Mouse (Mus musculus) megakaryocyte-erythroid progenitor cell, adult 5-6 weeks (primary cell): ENCODE measurements around the gene Abhd16b. TPM values are rescaled to one million over a fixed set of nuclear protein-coding genes. Genes with fewer than 3 reads are reported as not detected.
A peak's percentile ranks its signal among the peaks of the same experiment; 100 is the strongest.
"Not testable (repeated sequence)": the region's sequence is repeated elsewhere in the genome, so short reads cannot be mapped to it uniquely, and the experiment has no call there.

Source experiments
- ATAC-seq: replicated peaks from 2 replicates; pipeline ENCODE4 v1.8.0; 2016; ENCODE audit warnings: mild to moderate bottlenecking, inconsistent platforms; ENCODE audit not compliant: severe bottlenecking, poor library complexity, low FRiP score, low TSS enrichment
- total RNA-seq, 2 experiments: library from RNA; stranded (forward) in 1 of 2; stranded (reverse) in 1 of 2; fragments of 200-1000, 215-1000 nt in 1 of 2; fragments of >200 nt in 1 of 2; fragmentation: Nextera tagmentation in 1 of 2; gene quantifications; 2 replicates each; pipeline ENCODE4 v1.2.3; 2014 to 2017

Abhd16b gene
- total RNA-seq, 2 experiments from 2014 or later, result not detected

DNA sequence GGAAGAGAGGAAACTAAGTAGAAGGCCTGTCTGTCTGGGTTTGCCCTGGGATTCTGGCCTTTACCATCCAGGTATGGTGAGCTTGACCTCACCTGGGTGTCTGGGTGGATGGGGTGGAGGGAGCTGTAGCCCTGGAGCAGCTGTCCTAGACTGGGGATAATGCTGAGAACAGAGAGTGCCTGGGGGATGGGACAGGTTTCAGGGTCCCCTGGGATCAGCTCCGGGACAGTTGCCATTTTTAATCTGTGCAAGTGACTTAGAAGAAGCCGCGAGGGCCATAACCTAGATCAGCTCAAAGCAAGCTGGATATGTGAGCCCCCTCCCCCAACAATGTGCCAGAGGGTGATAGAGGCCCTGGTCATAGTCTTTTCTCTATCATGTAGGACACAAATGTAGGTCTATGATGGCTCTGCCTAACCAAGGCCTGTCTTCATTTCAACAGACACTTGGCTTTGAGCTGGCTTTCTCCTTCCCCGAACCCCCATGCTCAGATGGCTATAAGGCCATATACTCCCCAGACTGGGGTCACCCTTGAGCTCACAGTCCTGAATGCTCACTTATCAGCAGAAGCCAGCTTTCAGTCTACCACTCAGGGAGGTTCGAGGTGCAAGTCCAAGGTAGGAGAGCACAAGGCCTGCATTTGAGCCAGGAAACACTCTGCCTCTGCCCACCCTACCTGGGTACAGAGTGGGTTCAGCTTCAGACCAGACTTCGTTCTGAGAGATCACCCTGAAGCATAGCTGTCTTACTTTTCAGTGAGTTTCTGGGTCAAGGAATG, 8.4 kb upstream of the Abhd16b start:
- peak; percentile 42 for ATAC-seq

- no peak for ATAC-seq
These were observed 7.3 kb upstream of the Abhd16b start for GRCm38 (mm10) chr2:181485741-181486140.

GRCm38 (mm10) chr2:181487338-181488277, 5.4 kb upstream of the Abhd16b start:
- no peak for ATAC-seq

GRCm38 (mm10) chr2:181491432-181492205, 1.4 kb upstream of the Abhd16b start:
- peak; percentile 85 for ATAC-seq

DNA sequence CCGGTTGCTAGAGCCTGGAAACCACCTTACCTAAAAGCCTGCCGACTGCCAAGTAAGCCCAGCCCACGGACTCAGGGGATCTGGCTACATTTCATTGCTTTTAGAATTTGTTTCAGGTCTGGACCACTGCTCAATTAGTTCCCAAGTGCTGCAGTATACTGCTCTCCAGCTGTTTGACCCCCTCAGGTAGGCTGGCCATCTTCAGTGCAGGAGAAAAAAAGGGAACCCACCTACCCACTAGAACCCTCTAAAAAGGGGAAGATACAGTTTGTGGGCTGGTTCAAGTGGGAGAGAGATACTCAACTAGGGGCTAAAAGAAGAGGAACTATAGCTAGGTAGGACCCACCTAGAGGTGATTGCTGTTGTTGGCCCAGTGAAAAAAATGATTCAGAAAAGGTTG, 800 bp upstream of the Abhd16b start:
- ATAC-seq, result peak; percentile 9

DNA sequence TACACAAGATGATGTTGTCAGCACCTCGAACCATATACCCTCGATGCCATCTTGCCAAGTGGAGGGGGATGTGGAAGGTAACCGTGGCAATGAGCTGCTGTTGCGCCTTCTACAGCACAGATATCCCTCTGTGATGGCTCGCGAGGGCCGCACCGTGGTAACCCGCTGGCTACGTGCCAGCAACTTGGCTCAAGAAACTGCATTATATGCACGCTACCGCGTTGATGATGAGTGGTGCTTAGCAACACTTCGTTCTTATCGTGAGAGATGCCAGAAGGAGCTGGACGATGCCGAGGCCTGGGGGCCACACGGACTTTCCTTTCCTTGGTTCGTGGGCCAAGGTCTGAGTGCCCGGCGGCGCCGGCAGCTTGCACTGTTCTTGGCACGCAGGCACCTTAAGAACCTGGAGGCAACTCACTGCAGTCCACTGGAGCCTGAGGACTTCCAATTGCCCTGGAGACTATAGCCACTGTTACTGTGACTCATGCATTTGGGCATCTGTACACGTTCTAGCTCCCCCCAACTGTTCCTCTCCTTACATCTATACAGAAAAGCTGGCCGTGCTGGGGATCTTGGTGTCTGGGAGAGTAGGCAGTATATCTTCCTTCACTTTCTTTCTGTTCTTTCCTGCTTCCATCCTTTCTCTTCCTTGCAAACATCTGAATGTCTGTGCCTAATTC, 1.4 kb downstream of the Abhd16b start:
- ATAC-seq, result no peak

DNA sequence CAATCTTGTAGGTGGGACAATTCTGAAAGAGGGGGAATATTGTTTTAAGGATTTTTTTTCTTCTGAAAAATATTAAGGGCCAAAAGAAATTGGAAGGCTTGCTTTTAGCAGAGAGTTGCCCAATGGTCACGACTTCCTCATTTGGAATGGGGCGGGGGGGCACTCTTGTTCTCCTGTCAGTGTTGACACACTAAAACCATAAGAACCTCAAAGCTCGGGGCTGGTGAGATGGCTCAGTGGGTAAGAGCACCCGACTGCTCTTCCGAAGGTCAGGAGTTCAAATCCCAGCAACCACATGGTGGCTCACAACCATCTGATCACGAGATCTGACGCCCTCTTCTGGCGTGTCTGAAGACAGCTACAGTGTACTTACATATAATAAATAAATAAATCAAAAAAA, 2.8 kb downstream of the Abhd16b start:
- ATAC-seq, result not testable (repeated sequence)

GRCm38 (mm10) chr2:181496281-181496680, 3.3 kb downstream of the Abhd16b start:
- peak; percentile 52 for ATAC-seq

- ATAC-seq, result peak; percentile 89
These were observed 4.0 kb downstream of the Abhd16b start, which contains the start of gene Tpd52l2 for GRCm38 (mm10) chr2:181496831-181497547. TSS of gene Tpd52l2 (plus strand) at chr2:181497142.

DNA sequence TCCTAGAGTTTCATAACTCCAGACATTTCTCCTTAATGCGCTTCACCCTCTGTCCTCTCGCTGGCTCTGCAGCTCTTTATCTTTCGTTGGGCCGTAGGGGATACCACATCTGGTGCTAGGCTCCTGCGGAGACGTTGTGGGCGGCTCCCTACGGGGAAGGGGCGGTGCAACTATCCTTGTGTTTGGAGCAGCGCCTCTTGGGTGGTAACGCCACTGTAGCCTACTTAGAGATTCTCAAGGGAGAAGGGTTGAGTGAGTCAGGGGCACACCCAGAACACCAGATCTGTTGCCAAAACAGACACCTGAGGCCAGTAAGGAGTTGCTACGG, 4.5 kb downstream of the Abhd16b start:
- ATAC-seq, result peak; percentile 84

DNA sequence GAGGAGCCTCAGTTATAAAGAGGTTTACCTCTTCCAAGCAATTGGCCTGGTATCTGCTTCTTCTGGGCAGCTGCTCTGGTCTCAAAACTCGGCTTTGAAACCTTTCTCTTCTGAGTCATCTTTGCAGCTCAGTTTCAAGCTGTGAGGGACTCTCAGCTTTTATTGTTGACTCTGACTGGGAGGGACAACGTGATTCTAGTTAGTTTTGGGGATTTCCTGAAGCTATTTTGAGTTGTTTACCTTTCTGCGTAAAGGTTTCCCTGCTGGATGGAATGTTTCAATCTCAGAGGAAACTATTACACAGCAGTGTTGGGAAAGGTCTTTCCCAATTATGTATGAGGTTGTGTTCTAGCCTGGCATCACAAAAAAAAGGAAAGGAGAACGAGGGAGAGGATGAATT, 5.6 kb downstream of the Abhd16b start:
- no peak for ATAC-seq

DNA sequence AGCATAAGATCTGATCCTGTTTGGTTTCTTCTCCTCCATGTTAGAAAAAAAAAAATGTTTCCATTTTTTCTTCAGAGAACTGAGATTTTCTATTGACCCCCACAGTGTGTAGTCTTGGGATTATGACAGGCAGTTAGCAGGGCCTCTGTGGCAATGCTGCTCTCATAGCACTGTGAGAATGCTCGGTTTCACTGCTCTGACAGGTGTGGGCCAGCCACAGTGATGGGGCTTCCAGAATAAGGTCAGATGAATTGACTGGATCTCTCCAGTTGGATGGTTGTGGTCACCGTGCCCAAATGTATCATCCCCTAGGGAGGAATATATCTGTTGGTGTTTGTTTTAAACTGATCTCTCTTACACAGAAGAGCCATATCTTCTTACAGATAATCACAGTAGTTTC, 16.2 kb downstream of the Abhd16b start:
- ATAC-seq, result no peak

DNA sequence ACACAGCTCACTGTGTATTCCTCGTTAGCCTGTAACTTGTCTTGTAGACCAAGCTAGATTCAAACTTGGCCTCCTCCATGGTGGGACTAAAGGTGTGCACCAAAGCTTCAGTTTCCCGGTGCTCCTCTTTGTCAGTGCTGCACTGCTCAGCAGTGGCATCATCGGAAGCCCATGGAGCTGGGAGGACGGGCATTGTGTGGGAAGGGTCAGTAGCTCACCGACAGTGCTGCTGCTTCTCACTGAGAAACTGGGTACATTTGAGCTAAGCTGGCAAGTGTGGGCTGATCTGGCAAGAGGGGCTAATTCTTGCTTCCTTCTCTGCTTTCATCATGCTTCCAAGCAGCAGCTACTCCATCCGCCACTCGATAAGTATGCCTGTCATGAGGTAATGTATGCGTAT, 18.2 kb downstream of the Abhd16b start:
- ATAC-seq, result no peak

- no peak for ATAC-seq
These were observed 26.2 kb downstream of the Abhd16b start for GRCm38 (mm10) chr2:181519201-181519600.

GRCm38 (mm10) chr2:181520118-181520935, 27.3 kb downstream of the Abhd16b start, which contains the start of gene Dnajc5:
TSS of gene Dnajc5 (plus strand) at chr2:181520485.
- ATAC-seq, result peak; percentile 97

DNA sequence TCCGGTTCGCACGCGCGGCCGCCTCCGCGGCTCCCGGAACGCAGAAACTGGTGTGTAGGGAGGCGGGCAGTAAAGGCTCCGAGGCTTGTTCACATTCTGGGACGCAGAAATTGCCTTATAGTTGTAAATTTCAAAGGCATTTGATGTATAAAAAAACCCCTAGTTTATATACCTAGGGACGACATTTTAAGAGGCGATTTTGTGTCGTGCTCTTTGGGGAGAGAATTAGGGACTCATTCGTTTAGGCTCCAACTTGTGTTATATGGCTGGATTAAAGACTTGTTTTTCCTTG, 27.9 kb downstream of the Abhd16b start:
- no peak for ATAC-seq

- ATAC-seq, result no peak
These were observed 28.5 kb downstream of the Abhd16b start for GRCm38 (mm10) chr2:181521491-181521890.

DNA sequence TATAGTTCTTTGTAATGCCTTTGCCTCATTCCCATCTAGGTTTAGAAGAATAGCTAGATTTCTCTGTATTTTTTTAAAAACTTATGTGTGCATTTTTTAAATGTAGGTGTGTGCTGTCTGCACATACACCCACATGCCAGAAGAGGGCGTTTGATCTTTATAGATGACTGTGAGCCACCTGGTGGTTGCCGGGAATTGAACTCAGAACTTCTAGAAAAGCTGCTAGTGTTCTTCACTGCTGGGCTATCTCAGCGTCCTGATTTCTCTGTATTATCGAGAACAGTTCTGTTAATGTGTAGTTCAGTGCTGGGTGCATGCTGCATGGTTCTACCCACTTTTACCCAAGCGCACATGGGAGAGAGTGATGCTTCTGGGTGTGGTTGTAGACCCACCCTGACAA, 29.8 kb downstream of the Abhd16b start:
- 0 out of 2 replicates have a peak, but pooled peaks have one; percentile 10 for ATAC-seq
